Mouse (Mus musculus) lung, postnatal 0 days (tissue): ENCODE data around the gene Hmx3. TPM values are rescaled to one million over a fixed set of nuclear protein-coding genes. Genes with fewer than 3 reads are reported as not detected.
A peak's percentile ranks its signal among the peaks of the same experiment; 100 is the strongest.

Experiments used
- ATAC-seq: fragments of 200-750 bp; cut with Nextera tagmentation; 2 replicates; pipeline ENCODE4 v1.8.0; 2017; ENCODE audit warnings: moderate library complexity
- DNase-seq: peaks from one replicate; pipeline ENCODE4 v3.0.0-alpha.2; 2016; ENCODE audit warnings: low spot score
- H3K27ac ChIP-seq: fragments of 300-500 bp; sonication (generic); 2 replicates; pipeline ENCODE4 v1.5.1; 2014; ENCODE audit warnings: antibody characterized with exemption, mild to moderate bottlenecking, low read length, mixed read lengths
- H3K27me3 ChIP-seq: fragments of 300-500 bp; sonication (generic); replicated peaks from 2 replicates; pipeline ENCODE4 v1.6.1; 2014; ENCODE audit warnings: low read length, mixed read lengths; ENCODE audit not compliant: insufficient read depth
- H3K36me3 ChIP-seq: fragments of 300-500 bp; sonication (generic); 2 replicates; pipeline ENCODE4 v1.6.1; 2014; ENCODE audit warnings: low read length, mixed read lengths; ENCODE audit not compliant: insufficient read depth
- H3K4me1 ChIP-seq: fragments of 300-500 bp; sonication (generic); 2 replicates; pipeline ENCODE4 v1.6.1; 2014; ENCODE audit warnings: antibody characterized with exemption, low read depth, low read length, mixed read lengths; ENCODE audit not compliant: insufficient read depth
- H3K4me2 ChIP-seq: fragments of 300-500 bp; sonication (generic); replicated peaks from 2 replicates; pipeline ENCODE4 v1.6.1; 2014; ENCODE audit warnings: low read depth, mild to moderate bottlenecking, low read length, moderate library complexity, mixed read lengths
- H3K4me3 ChIP-seq: fragments of 300-500 bp; sonication (generic); 2 replicates; pipeline ENCODE4 v1.5.1; 2014; ENCODE audit warnings: low read depth, low read length
- H3K9ac ChIP-seq: fragments of 300-500 bp; sonication (generic); replicated peaks from 2 replicates; pipeline ENCODE4 v1.6.1; 2014; ENCODE audit warnings: low read depth, mild to moderate bottlenecking
- H3K9me3 ChIP-seq: fragments of 300-500 bp; sonication (generic); 2 replicates; pipeline ENCODE4 v1.6.1; 2016; ENCODE audit warnings: low read length, mixed read lengths
- CTCF ChIP-seq: IDR thresholded peaks from 2 replicates; pipeline ENCODE4 v1.5.1; 2016; ENCODE audit warnings: antibody characterized with exemption, mild to moderate bottlenecking
- EP300 ChIP-seq: IDR thresholded peaks from 2 replicates; pipeline ENCODE4 v1.6.1; 2016; ENCODE audit warnings: antibody characterized with exemption, mild to moderate bottlenecking, control low read depth
- WGBS: fragments of 180-500 bp; shearing (Covaris S2); extraction: QIAGEN DNeasy Blood & Tissue Kit; methylation state at CpG from one replicate; pipeline ENCODE4 v1.1.7; 2014; 5-methylcytosine and 5-hydroxymethylcytosine counted together
- polyA plus RNA-seq: library from polyadenylated mRNA; unstranded; fragments of >200 nt; fragmentation: Nextera tagmentation; extraction: Ambion mirVana; gene quantifications from 2 replicates; pipeline ENCODE4 v1.2.1, GENCODE M21; 2015

Hmx3 gene
- polyA plus RNA-seq, 1 experiment from 2014 or later, result not detected

DNA sequence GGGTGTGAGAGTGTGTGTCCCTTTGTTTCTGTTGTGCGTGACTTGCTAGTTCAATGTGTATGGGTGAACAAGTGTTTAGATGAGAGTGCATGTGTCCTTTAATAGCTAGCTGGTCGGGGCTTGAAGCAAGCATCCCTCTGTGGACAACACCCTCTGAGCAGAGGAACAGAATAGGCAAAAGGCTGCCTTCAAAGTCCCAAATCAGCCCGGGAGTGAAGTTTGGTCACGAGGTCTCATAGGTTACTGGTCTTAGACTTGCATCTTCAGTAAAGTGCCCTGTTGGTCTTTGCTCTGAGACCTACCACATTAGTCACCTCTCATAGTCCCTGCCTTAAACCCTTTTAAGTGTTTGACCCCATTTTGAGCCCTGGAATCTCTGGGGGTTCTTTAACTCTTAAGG, 8.8 kb downstream of the Hmx3 start:
- Histone ChIP-seq H3K9me3 (no peaks in the 10 kb centered on the region), H3K27me3 (peaks cover 88% of the 10 kb centered on the region), H3K4me1 (peaks cover 7% of the 10 kb centered on the region), H3K36me3 (no peaks in the 10 kb centered on the region), H3K9ac (no peak overlapping the region), H3K27ac (no peak overlapping the region), H3K4me2 (no peak overlapping the region), H3K4me3 (no peak overlapping the region)
- TF ChIP-seq CTCF (no peak), EP300 (no peak)
- ATAC-seq, result no peak
- WGBS, result 0% methylated on average over 4 of the region's 4 CpGs
- no peak for DNase-seq

DNA sequence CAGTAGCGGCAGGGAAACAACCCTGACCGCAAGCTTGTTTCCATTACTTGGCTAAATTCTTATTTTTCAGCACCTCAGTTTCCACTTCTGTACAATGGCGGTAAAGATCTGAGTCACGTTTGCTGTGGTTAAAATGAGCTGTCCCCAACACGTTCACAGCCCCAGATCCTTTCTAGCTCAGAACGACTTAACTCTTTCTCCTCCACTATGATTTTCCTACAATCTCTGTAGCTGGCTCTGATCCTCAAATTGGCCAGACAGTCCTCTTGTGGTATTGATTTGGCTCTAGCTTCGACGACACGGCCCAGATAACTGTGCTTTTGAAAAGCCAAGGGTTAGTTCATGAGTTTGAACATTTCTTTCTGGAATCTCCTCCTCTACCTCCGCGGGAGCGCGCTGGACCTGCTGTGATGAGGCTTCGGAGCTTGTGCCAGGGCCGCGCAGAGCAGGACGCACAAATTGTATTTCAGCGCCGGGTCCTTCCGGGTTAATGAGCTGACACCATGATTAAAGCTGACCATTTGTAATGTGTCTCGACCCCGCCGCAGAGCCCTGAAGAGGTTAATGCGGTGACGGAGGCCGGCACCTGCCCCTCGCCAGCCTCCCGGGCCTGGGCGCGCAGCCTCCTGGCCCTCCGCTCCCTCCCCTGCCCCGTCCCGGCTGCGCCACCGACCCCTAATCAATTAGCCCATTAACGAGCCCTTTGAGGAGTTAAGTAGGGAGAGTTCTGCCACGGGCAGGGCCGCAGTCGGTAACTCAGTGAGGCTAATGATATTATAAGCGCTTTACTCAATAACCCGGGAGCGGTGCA, 9.5 kb downstream of the Hmx3 start:
- Histone ChIP-seq H3K9ac (no peak overlapping the region), H3K27ac (no peak overlapping the region), H3K36me3 (no peaks in the 10 kb centered on the region), H3K27me3 (peaks cover 88% of the 10 kb centered on the region), H3K4me1 (peaks cover 7% of the 10 kb centered on the region), H3K9me3 (no peaks in the 10 kb centered on the region), H3K4me3 (no peak overlapping the region), H3K4me2 (no peak overlapping the region)
- TF ChIP-seq EP300 (no peak), CTCF (no peak)
- DNase-seq, result no peak
- 2% methylated on average over 42 of the region's 42 CpGs for WGBS
- no peak for ATAC-seq

DNA sequence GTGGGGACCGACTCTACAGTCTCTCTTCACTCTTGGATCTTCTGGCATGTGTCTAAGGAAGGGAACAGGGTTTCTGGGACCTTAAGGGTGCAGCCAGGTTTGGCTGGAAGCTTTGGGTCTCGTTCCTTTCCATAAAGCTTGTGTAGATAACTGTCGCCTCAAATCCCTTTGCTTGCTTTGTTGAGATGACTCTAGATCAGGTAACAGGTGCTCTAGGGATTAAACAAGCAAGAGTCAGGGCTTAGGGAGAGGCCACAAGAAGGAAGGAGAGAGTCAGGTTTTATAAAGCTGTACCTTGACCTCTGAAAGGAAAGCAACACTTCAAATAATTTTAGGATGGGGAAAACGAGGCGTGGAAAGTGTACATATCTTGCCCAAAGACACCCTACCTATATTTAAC, 10.1 kb downstream of the Hmx3 start:
- 1% methylated on average over 5 of the region's 5 CpGs for WGBS
- Histone ChIP-seq H3K36me3 (no peaks in the 10 kb centered on the region), H3K4me1 (peaks cover 7% of the 10 kb centered on the region), H3K9ac (no peak overlapping the region), H3K9me3 (no peaks in the 10 kb centered on the region), H3K27me3 (peaks cover 92% of the 10 kb centered on the region), H3K4me2 (no peak overlapping the region), H3K4me3 (no peak overlapping the region), H3K27ac (no peak overlapping the region)
- DNase-seq (no peak), ATAC-seq (no peak)
- no peak for TF ChIP-seq CTCF
- no peak for TF ChIP-seq EP300

DNA sequence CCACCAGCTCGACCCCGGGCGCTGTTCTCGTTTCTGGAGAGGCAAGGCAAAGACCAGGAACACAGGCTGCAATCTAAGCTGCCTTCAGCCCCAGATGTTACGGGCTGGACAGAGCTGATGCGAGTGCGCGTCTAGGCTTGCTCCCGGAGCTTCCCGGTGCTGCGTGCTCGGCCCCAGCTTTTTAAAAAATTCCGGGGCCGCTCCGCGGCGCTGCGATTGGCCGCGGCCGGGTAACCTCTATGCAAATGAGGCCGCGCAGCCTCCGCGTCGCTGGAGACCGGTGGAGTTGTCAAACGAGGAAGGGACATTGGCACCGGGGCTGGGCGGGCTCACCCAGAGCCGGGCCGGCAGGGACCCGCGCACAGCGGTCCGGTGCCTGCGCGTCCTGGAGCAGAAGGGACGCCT, 11.1 kb downstream of the Hmx3 start:
- DNase-seq, result peak; percentile 45
- H3K9me3 ChIP-seq, result no peaks in the 10 kb centered on the region
- H3K4me1 ChIP-seq, result peaks cover 7% of the 10 kb centered on the region
- no peaks in the 10 kb centered on the region for H3K36me3 ChIP-seq
- peaks cover 90% of the 10 kb centered on the region for H3K27me3 ChIP-seq
- no peak overlapping the region for H3K9ac ChIP-seq
- WGBS, result 1% methylated on average over 29 of the region's 39 CpGs
- H3K27ac ChIP-seq, result no peak overlapping the region
- peak; percentile 72 for ATAC-seq
- H3K4me3 ChIP-seq, result peak overlapping the region; percentile 29
- TF ChIP-seq EP300 (no peak), CTCF (no peak)
- peak overlapping the region; percentile 51 for H3K4me2 ChIP-seq

DNA sequence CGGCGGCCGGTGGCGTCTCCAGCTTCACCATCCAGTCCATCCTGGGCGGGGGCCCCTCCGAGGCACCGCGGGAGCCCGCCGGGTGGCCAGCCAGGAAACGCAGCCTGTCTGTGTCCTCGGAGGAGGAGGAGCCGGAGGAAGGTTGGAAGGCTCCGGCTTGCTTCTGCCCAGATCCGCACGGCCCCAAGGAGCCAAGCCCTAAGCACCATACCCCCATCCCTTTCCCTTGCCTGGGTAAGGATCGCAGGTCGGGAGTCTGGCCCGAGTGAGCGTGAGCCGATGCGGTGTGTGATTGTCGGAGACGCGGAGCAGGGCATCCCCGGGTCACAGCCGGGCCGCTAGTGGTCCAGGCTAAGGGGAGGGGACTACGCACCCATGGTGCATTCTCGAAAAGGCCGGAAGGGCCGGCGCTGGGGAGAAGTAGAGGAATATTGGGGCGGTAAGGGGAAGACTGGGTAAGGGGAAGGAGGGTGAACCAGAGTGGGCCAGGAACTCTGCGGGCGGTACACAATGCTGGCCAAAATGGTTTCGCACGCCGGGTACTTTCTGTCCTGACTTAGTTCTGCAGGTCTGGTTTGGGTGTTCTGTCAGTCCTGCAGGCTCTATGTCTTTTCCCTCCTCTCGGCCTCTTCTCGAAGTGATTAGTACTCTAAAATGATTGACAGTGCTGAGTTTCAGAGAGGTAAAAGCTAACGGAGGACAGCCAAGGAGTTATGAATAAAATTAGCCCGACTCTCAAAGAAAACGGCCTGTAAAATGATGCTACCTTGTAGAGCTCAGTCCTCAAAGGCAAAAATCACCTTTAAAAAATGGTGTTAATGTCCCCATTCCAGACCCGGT, 11.9 kb downstream of the Hmx3 start:
- WGBS, result 2% methylated on average over 36 of the region's 45 CpGs
- peaks cover 84% of the 10 kb centered on the region for H3K27me3 ChIP-seq
- no peak for TF ChIP-seq CTCF
- no peak for TF ChIP-seq EP300
- DNase-seq (no peak), ATAC-seq (peak; percentile 19)
- peak overlapping the region; percentile 29 for H3K4me3 ChIP-seq
- H3K9me3 ChIP-seq, result no peaks in the 10 kb centered on the region
- no peaks in the 10 kb centered on the region for H3K36me3 ChIP-seq
- H3K9ac ChIP-seq, result no peak overlapping the region
- no peak overlapping the region for H3K27ac ChIP-seq
- H3K4me2 ChIP-seq, result peak overlapping the region; percentile 51
- peaks cover 7% of the 10 kb centered on the region for H3K4me1 ChIP-seq
